Mouse (Mus musculus) gastrocnemius, adult 2 months (tissue): ENCODE measurements around the gene Rtn4r. TPM values are rescaled to one million over a fixed set of nuclear protein-coding genes. Genes with fewer than 3 reads are reported as not detected.

Experiments used
- DNase-seq: peaks from one replicate; pipeline ENCODE4 v3.0.0; 2022
- H3K27ac ChIP-seq: fragments of 200-600 bp; 2 replicates; pipeline ENCODE4 v1.8.1; 2022; ENCODE audit warnings: mild to moderate bottlenecking
- H3K4me3 ChIP-seq: fragments of 200-600 bp; 2 replicates; pipeline ENCODE4 v1.8.1; 2022; ENCODE audit warnings: mild to moderate bottlenecking, moderate library complexity
- CTCF ChIP-seq: fragments of 200-600 bp; IDR thresholded peaks from 2 replicates; pipeline ENCODE4 v1.8.1; 2022; ENCODE audit warnings: antibody characterized with exemption, mild to moderate bottlenecking, moderate library complexity
- intact Hi-C: fragments of 180-260 bp; cut with DNase I; formaldehyde crosslinking; loops from one replicate; pipeline ENCODE4 v1.15.1; 2025
- total RNA-seq, 2 experiments: library from RNA; stranded (reverse); gene quantifications; 2 replicates each; pipeline ENCODE4 v1.2.3; 2021

Rtn4r gene
- total RNA-seq, 2 experiments from 2014 or later = not detected

DNA sequence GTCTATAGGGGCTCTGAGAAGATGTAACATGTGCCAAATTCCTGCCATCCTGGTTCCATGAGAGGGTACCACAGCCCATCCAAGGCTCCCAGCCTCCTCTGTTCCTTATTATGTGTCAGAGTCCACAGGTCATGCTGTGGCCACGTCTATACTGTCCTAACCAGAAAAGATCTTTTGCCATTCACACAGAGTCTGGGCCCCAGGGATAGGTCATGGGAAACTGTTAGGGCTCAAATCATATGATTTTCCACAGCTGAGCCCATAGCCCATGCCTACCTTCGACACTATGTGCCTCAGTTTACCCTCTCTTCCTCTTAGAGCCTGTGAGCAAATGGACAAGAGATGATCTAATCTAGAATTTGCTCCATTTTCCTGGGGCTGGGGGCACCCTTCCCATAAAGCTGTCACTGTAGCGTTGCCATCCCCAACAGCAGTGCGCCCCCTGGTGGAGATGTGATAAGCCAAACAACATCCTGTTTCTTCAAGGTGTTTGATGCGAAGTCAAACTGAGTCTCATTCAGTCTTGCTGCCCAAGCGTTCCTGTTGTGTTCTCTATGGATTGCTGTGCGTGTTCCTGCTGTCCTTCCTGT is 44.9 kb downstream of the Rtn4r start:
- Histone ChIP-seq H3K27ac (no peak overlapping the region), H3K4me3 (no peak overlapping the region)
- intact Hi-C loops = loop anchor here (1.0 kb wide), 1 partner anchor 45 kb away; the partner anchor contains the start of gene Rtn4r
- DNase-seq = peak; percentile 85
- TF ChIP-seq CTCF = peak; percentile 99

DNA sequence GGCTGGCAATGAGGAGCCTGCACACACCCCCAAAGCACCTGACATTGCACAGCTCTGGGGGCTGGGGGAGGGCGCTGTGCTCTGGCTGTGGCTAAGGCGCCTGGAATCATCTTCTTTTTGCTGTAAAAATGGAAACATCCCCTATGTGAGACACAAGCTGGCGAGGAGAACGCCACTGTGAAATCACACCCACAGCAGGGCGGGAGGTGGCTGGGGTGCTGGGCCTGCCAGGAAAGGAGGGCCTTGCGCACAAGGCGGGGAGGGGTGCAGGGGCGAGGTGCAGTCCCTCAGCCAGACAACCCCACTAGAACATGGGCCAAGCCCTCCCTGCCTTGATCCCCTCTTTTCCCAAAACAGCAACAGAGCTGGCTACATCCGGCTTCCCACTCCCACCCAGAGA is 45.8 kb downstream of the Rtn4r start:
- intact Hi-C loops = loop anchor here (1.0 kb wide), 1 partner anchor 65 kb away; no protein-coding TSS in a partner anchor
- DNase-seq = no peak
- Histone ChIP-seq H3K27ac (no peak overlapping the region), H3K4me3 (no peak overlapping the region)
- TF ChIP-seq CTCF = no peak

DNA sequence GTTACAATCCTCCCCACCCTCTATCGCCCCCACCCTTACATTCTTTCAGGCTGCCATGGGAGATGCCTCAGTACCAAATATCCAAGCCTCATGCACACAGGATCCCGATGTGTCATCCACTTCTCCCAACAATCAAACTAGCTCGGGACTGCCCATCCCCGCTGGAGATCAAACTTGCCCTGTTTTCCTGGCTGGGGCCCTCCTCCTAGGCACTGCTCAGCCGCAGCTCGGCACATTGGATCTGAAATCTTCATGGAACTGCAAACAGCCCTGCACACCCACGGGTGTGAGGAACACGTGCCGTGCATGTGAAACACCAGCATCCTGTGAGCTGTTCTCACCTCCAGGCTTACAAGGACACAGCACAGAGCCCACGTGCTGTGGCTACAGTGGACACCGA is 46.3 kb downstream of the Rtn4r start:
- intact Hi-C loops = loop anchor here (1.0 kb wide), 1 partner anchor 65 kb away; no protein-coding TSS in a partner anchor
- no peak overlapping the region for H3K27ac ChIP-seq
- no peak overlapping the region for H3K4me3 ChIP-seq
- TF ChIP-seq CTCF = no peak
- no peak for DNase-seq

DNA sequence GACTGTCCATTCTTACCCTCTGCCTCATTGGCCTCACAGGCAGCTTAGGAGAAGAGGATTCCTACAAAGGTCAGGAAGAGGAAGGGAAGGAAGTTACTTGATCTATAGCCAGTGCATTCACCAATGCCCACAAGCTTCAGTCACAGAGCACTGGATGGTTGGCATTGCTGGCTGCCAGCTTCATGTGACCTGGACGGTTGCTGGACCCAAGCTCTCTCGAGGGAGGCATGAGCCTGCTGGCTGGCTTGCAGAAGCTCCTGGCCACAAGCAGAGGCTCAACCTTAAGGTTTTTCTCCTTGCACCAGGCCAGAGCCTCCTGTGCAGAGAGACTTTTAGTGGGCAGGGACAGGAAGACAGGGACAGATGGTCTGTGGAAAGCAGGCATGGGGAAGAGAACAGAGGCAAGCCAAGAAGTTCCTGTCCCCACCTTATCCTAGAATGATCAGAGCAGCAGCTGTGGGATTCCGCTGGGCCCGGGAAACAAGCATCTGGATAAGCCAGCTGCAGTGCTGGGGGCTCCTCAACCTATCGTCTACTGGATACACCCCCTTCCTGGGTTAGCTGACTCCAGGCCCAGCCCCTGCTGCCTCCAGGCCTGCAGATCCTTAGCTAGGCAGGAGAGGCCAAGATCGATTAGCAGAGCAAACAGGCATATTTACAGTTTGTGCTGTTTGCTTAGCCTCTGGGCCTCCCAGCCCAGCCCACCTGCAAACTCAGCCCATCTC is 48.5 kb downstream of the Rtn4r start:
- DNase-seq = peak; percentile 55
- Histone ChIP-seq H3K4me3 (no peak overlapping the region), H3K27ac (peak overlapping the region; percentile 35; the same call in 1 of the 2 replicates)
- no peak for TF ChIP-seq CTCF
- intact Hi-C loops = loop anchor here (2.0 kb wide), 1 partner anchor 35 kb away; no protein-coding TSS in a partner anchor

DNA sequence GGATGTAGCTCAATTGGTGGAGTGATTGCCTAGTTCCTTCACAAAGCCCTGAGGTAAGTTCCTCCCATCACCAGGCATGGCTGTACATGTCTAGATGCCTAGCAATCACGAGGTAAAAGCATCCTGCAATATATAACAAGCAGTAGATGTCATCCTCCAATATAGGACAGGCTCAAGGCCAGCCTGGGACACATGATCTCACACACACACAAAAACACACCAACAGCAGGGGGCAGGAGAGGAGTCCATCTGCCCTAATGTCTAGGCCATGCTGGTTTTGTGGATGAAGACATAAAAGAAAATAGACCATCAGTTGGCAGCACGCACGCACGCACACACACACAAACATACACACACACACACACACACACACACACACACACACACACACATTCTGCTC is 49.3 kb downstream of the Rtn4r start:
- Histone ChIP-seq H3K4me3 (no peak overlapping the region), H3K27ac (0 out of 2 replicates have a peak overlapping the region, but pooled peaks have one; percentile 35)
- DNase-seq = peak; percentile 75
- peak; percentile 57 for TF ChIP-seq CTCF
- intact Hi-C loops = loop anchor here (2.0 kb wide), 1 partner anchor 34 kb away; no protein-coding TSS in a partner anchor

DNA sequence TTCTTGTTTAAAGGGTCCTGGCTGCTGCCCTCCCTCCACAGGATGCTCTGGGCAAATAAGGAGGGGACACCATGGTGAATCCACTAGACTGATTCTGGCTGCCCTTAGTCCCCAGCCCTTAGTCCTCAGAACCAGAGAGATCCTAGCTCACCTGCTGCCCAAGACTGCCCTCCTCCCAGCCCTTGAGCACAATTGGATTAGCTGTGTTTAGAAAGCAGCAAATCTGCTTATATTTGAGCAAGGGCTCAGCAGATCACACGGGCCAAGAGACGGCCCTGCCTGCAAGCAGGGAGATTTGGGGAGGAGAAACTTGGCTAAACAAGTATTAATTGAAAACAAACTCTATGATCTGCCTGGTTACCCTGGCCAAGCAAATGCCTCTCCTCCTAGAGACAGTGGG is 52.1 kb downstream of the Rtn4r start:
- Histone ChIP-seq H3K27ac (no peak overlapping the region), H3K4me3 (no peak overlapping the region)
- intact Hi-C loops = no loop called here
- no peak for TF ChIP-seq CTCF
- no peak for DNase-seq

- no peak for TF ChIP-seq CTCF
- Histone ChIP-seq H3K27ac (no peak overlapping the region), H3K4me3 (no peak overlapping the region)
- intact Hi-C loops = no loop called here
- no peak for DNase-seq
Measured at GRCm38 (mm10) chr16:18181398-18181797, 54.0 kb downstream of the Rtn4r start.

DNA sequence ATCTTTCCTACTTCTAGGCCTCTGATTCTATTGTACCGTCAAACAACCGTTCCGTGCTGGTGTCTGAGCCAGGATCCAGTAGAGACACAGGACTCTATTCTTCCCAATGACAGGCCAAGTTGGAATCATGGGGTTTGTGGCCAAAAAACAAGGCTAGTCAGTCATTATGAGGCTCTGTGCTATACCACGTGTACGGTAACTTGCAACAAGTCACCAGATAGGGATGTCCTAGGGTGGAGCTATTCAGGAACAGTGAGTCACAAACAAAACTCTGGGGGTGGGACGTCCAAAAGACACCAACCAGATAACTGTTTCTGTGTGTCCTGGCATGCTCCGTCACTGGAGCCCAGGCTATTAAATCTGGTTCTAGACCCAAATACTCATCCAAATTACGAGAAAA is 55.3 kb downstream of the Rtn4r start:
- intact Hi-C loops = no loop called here
- no peak for DNase-seq
- H3K27ac ChIP-seq = no peak overlapping the region
- H3K4me3 ChIP-seq = no peak overlapping the region
- TF ChIP-seq CTCF = no peak

GRCm38 (mm10) chr16:18185715-18186449 is 58.4 kb downstream of the Rtn4r start:
- intact Hi-C loops = no loop called here
- Histone ChIP-seq H3K27ac (no peak overlapping the region), H3K4me3 (no peak overlapping the region)
- no peak for DNase-seq
- no peak for TF ChIP-seq CTCF

GRCm38 (mm10) chr16:18186798-18187197 is 59.4 kb downstream of the Rtn4r start:
- intact Hi-C loops = no loop called here
- Histone ChIP-seq H3K27ac (peak overlapping the region; percentile 74), H3K4me3 (no peak overlapping the region)
- DNase-seq = peak; percentile 53
- no peak for TF ChIP-seq CTCF

DNA sequence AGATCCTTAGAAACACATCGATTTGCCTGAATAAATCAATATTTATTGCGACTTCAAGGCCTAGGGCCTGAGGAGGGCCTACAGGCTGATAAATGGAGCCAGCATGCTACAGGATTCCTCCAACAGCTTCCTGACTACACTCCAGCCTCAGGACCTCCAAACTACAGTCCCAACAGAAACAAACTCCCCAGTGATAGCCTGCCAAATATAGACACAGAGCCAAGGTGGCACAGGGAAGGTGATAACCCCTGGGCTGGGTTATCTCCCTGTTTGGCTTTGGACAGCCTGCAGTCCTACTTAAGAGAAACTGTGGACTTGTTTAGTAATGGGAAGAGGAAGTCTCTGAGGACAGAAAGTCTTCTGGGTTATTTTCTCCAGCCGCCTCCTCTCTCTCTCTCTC is 59.8 kb downstream of the Rtn4r start:
- intact Hi-C loops = no loop called here
- DNase-seq = no peak
- no peak for TF ChIP-seq CTCF
- H3K4me3 ChIP-seq = no peak overlapping the region
- H3K27ac ChIP-seq = peak overlapping the region; percentile 74

- Histone ChIP-seq H3K4me3 (no peak overlapping the region), H3K27ac (no peak overlapping the region)
- intact Hi-C loops = no loop called here
- DNase-seq = no peak
- no peak for TF ChIP-seq CTCF
Measured at GRCm38 (mm10) chr16:18191006-18191405, 63.6 kb downstream of the Rtn4r start.
